Mouse (Mus musculus) myocyte (in vitro differentiated cells): ENCODE results near the gene Ccdc36. TPM values are rescaled to one million over a fixed set of nuclear protein-coding genes. Genes with fewer than 3 reads are reported as not detected.

ENCODE experiments used
- H3K27me3 ChIP-seq: one replicate; pipeline ENCODE4 v1.6.1; 2011; ENCODE audit not compliant: control insufficient read depth, insufficient read depth, insufficient read length
- H3K36me3 ChIP-seq: one replicate; pipeline ENCODE4 v1.6.1; 2011; ENCODE audit not compliant: control insufficient read depth, insufficient read depth
- H3K4me2 ChIP-seq: one replicate; pipeline ENCODE4 v1.6.1; 2011; ENCODE audit warnings: low read depth, control low read depth
- H3K4me3 ChIP-seq: one replicate; pipeline ENCODE4 v1.5.1; 2011; ENCODE audit warnings: mild to moderate bottlenecking, control low read depth, moderate library complexity
- H3K79me2 ChIP-seq: one replicate; pipeline ENCODE4 v1.6.1; 2011; ENCODE audit not compliant: control insufficient read depth, insufficient read depth
- H3ac ChIP-seq: one replicate; pipeline ENCODE4 v1.6.1; 2011; ENCODE audit not compliant: control insufficient read depth, insufficient read length
- CEBPB ChIP-seq: IDR thresholded peaks from 2 replicates; pipeline ENCODE4 v1.6.1; 2011; ENCODE audit warnings: mild to moderate bottlenecking, moderate library complexity; ENCODE audit not compliant: poor library complexity, insufficient read depth, severe bottlenecking
- E2F4 ChIP-seq: IDR thresholded peaks from one replicate; pipeline ENCODE4 v1.6.1; 2011; ENCODE audit warnings: mild to moderate bottlenecking, control low read depth, moderate library complexity; ENCODE audit not compliant: insufficient read depth
- MAX ChIP-seq: IDR thresholded peaks from one replicate; pipeline ENCODE4 v1.6.1; 2011; ENCODE audit warnings: low read depth, mild to moderate bottlenecking, control low read depth
- MYOD1 ChIP-seq, 3 experiments: IDR thresholded peaks; one replicate each; pipeline ENCODE4 v1.6.1; 2011; ENCODE audit warnings: control low read depth in 2 of 3, low read depth in 2 of 3, mild to moderate bottlenecking in 2 of 3, moderate library complexity in 1 of 3; ENCODE audit not compliant: insufficient read length in 2 of 3, control insufficient read depth in 1 of 3
- MYOG ChIP-seq, 3 experiments: IDR thresholded peaks; one replicate each; pipeline ENCODE4 v1.6.1; 2011; ENCODE audit warnings: control low read depth in 2 of 3, low read depth in 2 of 3, mild to moderate bottlenecking in 2 of 3; ENCODE audit not compliant: insufficient read length in 2 of 3, control insufficient read depth in 1 of 3, insufficient read depth in 1 of 3
- POLR2A ChIP-seq: IDR thresholded peaks from one replicate; pipeline ENCODE4 v1.6.1; 2011; ENCODE audit warnings: low read depth, mild to moderate bottlenecking, control low read depth, moderate library complexity; ENCODE audit not compliant: insufficient read length
- POLR2AphosphoS2 ChIP-seq: IDR thresholded peaks from one replicate; pipeline ENCODE4 v1.6.1; 2011; ENCODE audit warnings: low read depth, control low read depth; ENCODE audit not compliant: insufficient read length
- REST ChIP-seq: IDR thresholded peaks from one replicate; pipeline ENCODE4 v1.6.1; 2011; ENCODE audit warnings: mild to moderate bottlenecking, control low read depth, moderate library complexity; ENCODE audit not compliant: insufficient read depth, insufficient read length
- SRF ChIP-seq: IDR thresholded peaks from one replicate; pipeline ENCODE4 v1.6.1; 2011; ENCODE audit warnings: low read depth; ENCODE audit not compliant: control insufficient read depth, insufficient read length
- TCF12 ChIP-seq: IDR thresholded peaks from one replicate; pipeline ENCODE4 v1.6.1; 2011; ENCODE audit warnings: mild to moderate bottlenecking, control low read depth; ENCODE audit not compliant: poor library complexity, insufficient read depth, severe bottlenecking
- TCF3 ChIP-seq: IDR thresholded peaks from one replicate; pipeline ENCODE4 v1.6.1; 2011; ENCODE audit warnings: low read depth, control low read depth; ENCODE audit not compliant: insufficient read length
- USF1 ChIP-seq: IDR thresholded peaks from one replicate; pipeline ENCODE4 v1.6.1; 2011; ENCODE audit warnings: low read depth, mild to moderate bottlenecking, control low read depth, moderate library complexity
- polyA plus RNA-seq: library from polyadenylated mRNA; unstranded; fragments of >200 nt; fragmentation: generic; extraction: Trizol; gene quantifications from one replicate; pipeline ENCODE4 v1.2.1, GENCODE M21; 2012; ENCODE audit warnings: missing spikeins

Gene Ccdc36
- not detected for polyA plus RNA-seq

DNA sequence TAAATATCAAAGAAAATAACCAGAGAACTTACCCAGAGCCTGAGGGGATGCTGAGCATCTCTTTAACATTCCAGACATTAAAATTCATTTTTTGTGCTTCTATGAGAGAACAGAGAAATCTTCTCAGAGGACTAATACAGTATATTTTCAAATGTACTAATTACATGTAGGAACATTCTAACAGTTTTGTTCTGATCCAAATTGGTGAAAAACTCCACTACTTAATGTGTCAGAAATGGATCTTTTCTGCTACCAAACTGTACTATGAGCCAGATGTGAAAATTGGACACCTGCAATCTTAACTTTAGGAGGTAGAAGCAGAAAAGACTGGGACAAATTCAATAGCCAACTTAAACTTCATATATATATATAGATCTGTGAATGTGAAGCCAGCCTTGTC, at the start of gene Ccdc36:
Gene Ccdc36, minus strand, starts transcription at position 101 of the 400 bp plus-strand sequence.
- H3ac ChIP-seq: no peak within 1 kb of the TSS
- H3K27me3 ChIP-seq: peaks cover 5% of the 10 kb centered on the region
- no peak within 1 kb of the TSS for H3K4me2 ChIP-seq
- H3K4me3 ChIP-seq: no peak within 1 kb of the TSS
- TF ChIP-seq POLR2A: no peak
- no peak for TF ChIP-seq REST
- no peak for TF ChIP-seq MAX
- no peak for TF ChIP-seq MYOD1 (IDR thresholded peaks at IDR 0.05; ENCODE audit: control insufficient read depth in 1 of 3, insufficient read length in 2 of 3, low read depth in 2 of 3)
- no peak for TF ChIP-seq POLR2AphosphoS2
- TF ChIP-seq USF1: no peak
- TF ChIP-seq E2F4: no peak
- no peak for TF ChIP-seq SRF
- TF ChIP-seq TCF3: no peak
- TF ChIP-seq TCF12: no peak
- TF ChIP-seq CEBPB: no peak
- no peak for TF ChIP-seq MYOG (IDR thresholded peaks at IDR 0.05; ENCODE audit: control insufficient read depth in 1 of 3, insufficient read depth in 1 of 3, insufficient read length in 2 of 3, low read depth in 2 of 3)
- no peaks in the 10 kb centered on the region for H3K36me3 ChIP-seq
- no peaks in the 10 kb centered on the region for H3K79me2 ChIP-seq

DNA sequence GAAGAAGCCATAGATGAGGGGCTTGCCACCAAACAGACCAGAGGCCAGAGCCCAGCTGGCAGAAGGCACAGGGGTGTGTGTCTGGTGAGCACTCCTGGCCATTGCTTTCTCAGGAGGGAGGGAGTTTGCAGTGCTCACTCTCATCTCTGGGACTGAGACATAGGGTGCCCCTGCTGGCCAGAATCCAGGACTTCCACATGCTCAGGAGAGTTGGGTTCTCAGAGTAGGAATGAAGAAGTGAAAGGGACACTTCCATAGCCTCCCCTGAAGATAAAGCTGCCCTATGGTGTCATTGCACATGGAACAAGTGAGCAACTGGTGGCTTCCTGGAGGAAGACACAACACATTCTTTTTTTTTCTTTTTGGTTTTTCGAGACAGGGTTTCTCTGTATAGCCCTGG, 46.2 kb upstream of the Ccdc36 start:
- TF ChIP-seq POLR2A: no peak
- TF ChIP-seq SRF: no peak
- TF ChIP-seq TCF12: no peak
- no peak for TF ChIP-seq POLR2AphosphoS2
- TF ChIP-seq MYOD1 (IDR thresholded peaks at IDR 0.05; ENCODE audit: control insufficient read depth in 1 of 3, insufficient read length in 2 of 3, low read depth in 2 of 3): no peak
- TF ChIP-seq USF1: no peak
- no peak for TF ChIP-seq REST
- no peak for TF ChIP-seq E2F4
- no peak for TF ChIP-seq TCF3
- TF ChIP-seq CEBPB: no peak
- no peak for TF ChIP-seq MYOG (IDR thresholded peaks at IDR 0.05; ENCODE audit: control insufficient read depth in 1 of 3, insufficient read depth in 1 of 3, insufficient read length in 2 of 3, low read depth in 2 of 3)
- Histone ChIP-seq H3K36me3 (no peaks in the 10 kb centered on the region), H3K27me3 (no peaks in the 10 kb centered on the region), H3K4me2 (no peak overlapping the region), H3ac (no peak overlapping the region), H3K79me2 (peaks cover 2% of the 10 kb centered on the region), H3K4me3 (no peak overlapping the region)

DNA sequence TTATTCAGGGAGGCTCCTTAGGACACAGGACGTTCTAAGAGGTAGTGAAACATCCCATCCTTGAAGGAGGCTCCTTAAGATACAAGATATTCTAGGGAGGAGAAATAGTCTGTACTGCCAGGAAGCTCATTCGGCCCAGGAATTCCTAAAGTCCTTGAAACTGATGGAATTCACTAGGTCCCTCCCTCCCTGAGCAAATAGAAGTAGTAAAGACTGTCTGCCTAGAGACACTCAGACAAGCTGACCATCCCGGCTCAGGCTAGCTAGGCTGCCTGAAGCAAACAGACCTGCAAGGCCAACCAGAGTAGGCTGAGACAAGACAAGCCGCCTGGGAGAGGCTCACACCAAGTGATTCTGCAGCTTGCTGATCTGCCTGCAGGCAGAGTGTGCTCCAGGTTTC, 41.6 kb upstream of the Ccdc36 start:
- Histone ChIP-seq H3K4me3 (no peak overlapping the region), H3K79me2 (no peaks in the 10 kb centered on the region), H3K27me3 (no peaks in the 10 kb centered on the region), H3K36me3 (no peaks in the 10 kb centered on the region), H3ac (no peak overlapping the region), H3K4me2 (no peak overlapping the region)
- TF ChIP-seq SRF (no peak), MYOG (IDR thresholded peaks at IDR 0.05; ENCODE audit: control insufficient read depth in 1 of 3, insufficient read depth in 1 of 3, insufficient read length in 2 of 3, low read depth in 2 of 3) (no peak), POLR2AphosphoS2 (no peak), REST (no peak), MYOD1 (IDR thresholded peaks at IDR 0.05; ENCODE audit: control insufficient read depth in 1 of 3, insufficient read length in 2 of 3, low read depth in 2 of 3) (no peak), USF1 (no peak), MAX (no peak), CEBPB (no peak), TCF3 (no peak), POLR2A (no peak), E2F4 (no peak), TCF12 (no peak)

DNA sequence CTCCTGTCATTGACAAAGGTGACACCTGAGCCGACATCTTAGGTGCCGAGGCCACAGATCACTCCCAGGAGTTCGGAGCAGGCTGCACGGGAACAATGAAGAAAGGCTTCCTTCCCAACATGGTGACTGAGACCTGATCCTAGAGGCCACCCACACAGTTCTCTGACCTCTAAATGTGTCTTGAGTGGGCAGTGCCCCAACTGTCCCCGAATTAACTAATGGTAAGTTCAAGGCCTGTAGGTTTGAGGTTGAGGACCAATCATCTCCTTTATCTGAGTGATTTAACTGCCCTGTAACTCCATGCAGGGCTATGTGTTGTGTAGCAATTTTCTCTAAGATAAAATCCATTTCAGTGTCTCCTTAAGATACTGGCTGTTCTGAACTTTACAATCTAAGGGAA, 41.1 kb upstream of the Ccdc36 start:
- no peak overlapping the region for H3K4me2 ChIP-seq
- no peak for TF ChIP-seq REST
- no peak for TF ChIP-seq E2F4
- TF ChIP-seq TCF3: no peak
- no peak for TF ChIP-seq POLR2A
- TF ChIP-seq SRF: no peak
- no peak for TF ChIP-seq POLR2AphosphoS2
- TF ChIP-seq MAX: no peak
- TF ChIP-seq MYOG (IDR thresholded peaks at IDR 0.05; ENCODE audit: control insufficient read depth in 1 of 3, insufficient read depth in 1 of 3, insufficient read length in 2 of 3, low read depth in 2 of 3): no peak
- TF ChIP-seq TCF12: no peak
- no peak for TF ChIP-seq USF1
- TF ChIP-seq MYOD1 (IDR thresholded peaks at IDR 0.05; ENCODE audit: control insufficient read depth in 1 of 3, insufficient read length in 2 of 3, low read depth in 2 of 3): no peak
- no peak for TF ChIP-seq CEBPB
- H3ac ChIP-seq: no peak overlapping the region
- no peak overlapping the region for H3K4me3 ChIP-seq
- H3K79me2 ChIP-seq: no peaks in the 10 kb centered on the region
- no peaks in the 10 kb centered on the region for H3K27me3 ChIP-seq
- no peaks in the 10 kb centered on the region for H3K36me3 ChIP-seq
